Mouse (Mus musculus): ENCODE results near the gene Fras1. TPM values are rescaled to one million over a fixed set of nuclear protein-coding genes. Genes with fewer than 3 reads are reported as not detected.

Fras1 gene
- polyA plus RNA-seq, 1 experiment from 2014 or later = 7.1 TPM

GRCm38 (mm10) chr5:96412754-96413394 lies 39.1 kb downstream of the Fras1 start:
- Histone ChIP-seq H3K9me3 (no peaks in the 10 kb centered on the region), H3K27me3 (no peaks in the 10 kb centered on the region), H3K27ac (replicated peaks) (no peak overlapping the region), H3K9ac (no peak overlapping the region), H3K4me2 (no peak overlapping the region), H3K4me3 (no peak overlapping the region), H3K4me1 (replicated peaks) (no peaks in the 10 kb centered on the region), H3K36me3 (no peaks in the 10 kb centered on the region)
- no peak for ATAC-seq (ENCODE audit: low FRiP score, low read depth)
- 83% methylated on average over 11 of the region's 11 CpGs for WGBS

DNA sequence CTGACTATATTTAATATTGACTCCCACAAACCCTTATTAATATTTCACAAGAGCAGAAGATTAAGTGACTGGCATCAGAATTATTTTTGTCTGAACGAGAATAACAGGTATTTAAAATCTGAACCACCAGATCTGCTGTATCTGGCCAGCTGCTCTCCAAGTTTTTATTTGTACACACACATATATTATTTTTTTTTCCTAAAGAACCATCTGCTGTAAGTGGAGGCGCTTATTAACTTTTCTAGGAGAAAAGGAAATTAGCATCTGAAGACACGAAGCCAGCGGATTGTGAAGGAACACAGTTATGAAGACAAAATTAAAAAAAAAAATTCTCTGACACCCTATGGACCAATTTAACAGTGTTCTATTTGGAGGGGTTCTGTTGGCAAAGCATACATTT lies 43.4 kb downstream of the Fras1 start:
- Histone ChIP-seq H3K4me2 (no peak overlapping the region), H3K4me1 (replicated peaks) (no peaks in the 10 kb centered on the region), H3K9ac (no peak overlapping the region), H3K4me3 (no peak overlapping the region), H3K27me3 (no peaks in the 10 kb centered on the region), H3K27ac (replicated peaks) (no peak overlapping the region), H3K36me3 (no peaks in the 10 kb centered on the region), H3K9me3 (no peaks in the 10 kb centered on the region)
- no peak for ATAC-seq (ENCODE audit: low FRiP score, low read depth)
- WGBS = 76% methylated on average over 4 of the region's 4 CpGs

DNA sequence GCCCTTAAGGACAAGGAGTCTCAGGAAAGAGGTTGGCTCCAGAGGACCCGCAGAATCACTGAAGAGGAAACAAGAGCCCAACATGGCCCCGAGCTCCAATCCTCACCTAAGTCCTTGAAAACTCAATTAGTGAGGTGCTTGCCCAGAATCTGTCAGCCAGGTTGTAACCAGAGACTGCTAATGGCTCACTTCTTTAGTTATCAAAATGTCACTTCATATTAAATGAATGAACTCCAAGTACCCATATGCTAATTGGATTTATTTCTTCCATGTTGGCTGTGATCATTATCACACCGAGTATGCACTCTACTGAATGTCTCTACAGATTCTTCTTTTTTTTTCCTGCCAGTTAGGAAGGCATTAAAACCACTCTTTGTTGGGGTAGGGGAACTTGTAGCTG lies 47.8 kb downstream of the Fras1 start:
- Histone ChIP-seq H3K27ac (replicated peaks) (no peak overlapping the region), H3K9ac (no peak overlapping the region)
- no peak for ATAC-seq (ENCODE audit: low FRiP score, low read depth)

GRCm38 (mm10) chr5:96422716-96423115 lies 49.0 kb downstream of the Fras1 start:
- no peaks in the 10 kb centered on the region for H3K27me3 ChIP-seq
- ATAC-seq (ENCODE audit: low FRiP score, low read depth) = no peak
- no peak overlapping the region for H3K9ac ChIP-seq
- H3K4me3 ChIP-seq = no peak overlapping the region
- no peak overlapping the region for H3K4me2 ChIP-seq
- WGBS = 89% methylated on average over 5 of the region's 5 CpGs
- no peaks in the 10 kb centered on the region for H3K36me3 ChIP-seq
- H3K9me3 ChIP-seq = no peaks in the 10 kb centered on the region
- no peak overlapping the region for H3K27ac ChIP-seq (replicated peaks)
- no peaks in the 10 kb centered on the region for H3K4me1 ChIP-seq (replicated peaks)

More for the DNA sequence above, 47.8 kb downstream of the Fras1 start:
- Histone ChIP-seq H3K36me3 (no peaks in the 10 kb centered on the region), H3K27me3 (no peaks in the 10 kb centered on the region), H3K9me3 (no peaks in the 10 kb centered on the region), H3K4me3 (no peak overlapping the region), H3K4me2 (no peak overlapping the region), H3K4me1 (replicated peaks) (no peaks in the 10 kb centered on the region)
- WGBS = 69% methylated on average over 3 of the region's 3 CpGs

DNA sequence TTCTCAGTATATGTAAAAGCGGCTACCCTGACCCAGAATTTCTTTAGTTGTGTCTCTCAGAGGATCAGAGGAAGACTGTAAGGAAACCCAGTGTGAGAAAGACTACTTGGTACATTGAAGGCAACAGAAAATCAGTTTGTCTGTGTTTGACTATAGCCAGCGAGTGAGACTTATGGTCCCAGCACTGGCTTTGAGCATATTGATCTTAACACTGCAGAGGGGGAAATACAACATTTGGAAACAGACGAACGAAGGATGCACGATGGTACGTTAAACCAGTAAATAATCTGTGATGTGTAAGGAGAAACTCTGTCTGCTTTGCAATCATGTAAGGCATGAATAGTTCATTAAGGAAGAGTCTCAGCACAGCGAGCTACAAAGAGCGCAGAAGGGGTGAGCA lies 51.6 kb downstream of the Fras1 start:
- H3K9me3 ChIP-seq = no peaks in the 10 kb centered on the region
- H3K27me3 ChIP-seq = no peaks in the 10 kb centered on the region
- H3K9ac ChIP-seq = no peak overlapping the region
- no peaks in the 10 kb centered on the region for H3K4me1 ChIP-seq (replicated peaks)
- H3K27ac ChIP-seq (replicated peaks) = no peak overlapping the region
- no peaks in the 10 kb centered on the region for H3K36me3 ChIP-seq
- no peak for ATAC-seq (ENCODE audit: low FRiP score, low read depth)
- WGBS = 93% methylated on average over 8 of the region's 8 CpGs
- H3K4me2 ChIP-seq = no peak overlapping the region
- no peak overlapping the region for H3K4me3 ChIP-seq

- no peak overlapping the region for H3K27ac ChIP-seq (replicated peaks)
- no peak overlapping the region for H3K4me3 ChIP-seq
- no peak overlapping the region for H3K4me2 ChIP-seq
- H3K27me3 ChIP-seq = no peaks in the 10 kb centered on the region
- ATAC-seq (ENCODE audit: low FRiP score, low read depth) = no peak
- 0 out of 2 replicates have a peak, but pooled peaks cover 3% of the 10 kb centered on the region for H3K4me1 ChIP-seq (replicated peaks)
- 80% methylated on average over 13 of the region's 13 CpGs for WGBS
- H3K36me3 ChIP-seq = no peaks in the 10 kb centered on the region
- no peak overlapping the region for H3K9ac ChIP-seq
- H3K9me3 ChIP-seq = no peaks in the 10 kb centered on the region
Observed at GRCm38 (mm10) chr5:96429532-96430141, 55.9 kb downstream of the Fras1 start.

DNA sequence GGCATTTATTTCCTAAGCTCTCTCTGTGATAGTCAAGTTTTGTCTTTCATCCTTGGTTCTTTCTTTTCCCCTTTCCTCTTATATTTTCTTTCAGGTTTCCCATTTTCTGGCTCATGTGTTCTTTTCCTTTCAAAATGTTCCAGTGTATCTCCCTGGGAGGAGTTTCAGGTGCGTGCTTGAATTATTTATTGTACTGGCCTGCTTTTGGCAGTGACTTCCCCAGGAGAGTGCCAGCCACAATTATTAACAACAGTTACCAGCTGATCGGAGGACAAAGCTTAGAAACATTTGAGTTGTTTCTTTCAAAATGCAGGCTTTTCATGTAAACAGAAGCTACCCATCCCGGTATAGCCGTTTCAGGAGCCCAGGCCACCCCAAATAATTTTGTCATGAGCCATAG lies 64.1 kb downstream of the Fras1 start:
- Histone ChIP-seq H3K27me3 (no peaks in the 10 kb centered on the region), H3K9ac (no peak overlapping the region), H3K36me3 (no peaks in the 10 kb centered on the region), H3K27ac (replicated peaks) (no peak overlapping the region), H3K4me1 (replicated peaks) (0 out of 2 replicates have a peak, but pooled peaks cover 3% of the 10 kb centered on the region), H3K4me2 (no peak overlapping the region), H3K9me3 (no peaks in the 10 kb centered on the region), H3K4me3 (no peak overlapping the region)
- no peak for ATAC-seq (ENCODE audit: low FRiP score, low read depth)
- WGBS = 79% methylated on average over 4 of the region's 4 CpGs

DNA sequence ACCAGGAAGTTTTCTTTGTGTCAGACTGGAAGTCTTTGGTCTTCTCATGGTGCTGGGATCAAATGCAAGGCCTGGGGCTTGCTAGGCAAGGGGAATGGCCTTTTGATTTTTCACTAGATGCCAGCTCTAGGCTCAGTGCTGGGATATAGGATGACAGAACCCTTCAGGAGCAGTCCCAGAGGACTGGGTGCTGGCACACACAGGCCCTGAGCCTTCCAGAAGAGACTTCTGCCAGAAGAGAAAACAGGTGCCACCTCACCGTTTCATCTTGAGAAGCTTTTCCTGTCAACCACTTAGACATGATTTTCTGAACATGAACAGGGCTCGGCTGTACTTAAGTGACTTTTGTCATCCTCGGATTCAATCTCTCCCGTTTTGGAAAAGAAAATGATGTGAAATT lies 66.1 kb downstream of the Fras1 start:
- H3K4me3 ChIP-seq = no peak overlapping the region
- H3K27me3 ChIP-seq = no peaks in the 10 kb centered on the region
- no peak overlapping the region for H3K27ac ChIP-seq (replicated peaks)
- H3K9ac ChIP-seq = no peak overlapping the region
- H3K4me1 ChIP-seq (replicated peaks) = no peaks in the 10 kb centered on the region
- no peaks in the 10 kb centered on the region for H3K36me3 ChIP-seq
- 88% methylated on average over 4 of the region's 4 CpGs for whole genome bisulfite sequencing
- no peak for ATAC-seq (ENCODE audit: low FRiP score, low read depth)
- no peaks in the 10 kb centered on the region for H3K9me3 ChIP-seq
- no peak overlapping the region for H3K4me2 ChIP-seq

DNA sequence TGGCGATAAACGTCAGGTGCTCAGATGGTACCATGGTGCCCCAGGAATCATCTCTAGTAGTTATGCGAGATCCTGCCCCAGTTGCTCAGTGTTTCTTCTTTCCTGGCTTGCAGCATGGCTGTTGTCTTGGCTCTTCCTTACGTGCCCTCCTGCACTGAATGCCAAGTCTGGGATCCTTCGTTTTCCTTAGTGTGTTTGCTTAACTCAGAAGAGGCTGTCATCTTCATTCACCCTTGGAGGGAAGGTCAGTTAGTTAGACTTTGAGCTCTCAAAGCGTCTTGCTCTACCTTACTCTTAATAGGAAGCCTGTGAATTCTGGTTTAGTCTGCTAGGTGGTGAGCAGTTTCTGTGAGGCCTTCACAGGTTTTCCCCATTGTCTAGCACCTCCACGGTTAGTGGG lies 73.7 kb downstream of the Fras1 start:
- H3K4me2 ChIP-seq = no peak overlapping the region
- 91% methylated on average over 7 of the region's 7 CpGs for WGBS
- H3K27ac ChIP-seq (replicated peaks) = no peak overlapping the region
- H3K9me3 ChIP-seq = no peaks in the 10 kb centered on the region
- no peak for ATAC-seq (ENCODE audit: low FRiP score, low read depth)
- no peaks in the 10 kb centered on the region for H3K27me3 ChIP-seq
- H3K4me3 ChIP-seq = no peak overlapping the region
- H3K36me3 ChIP-seq = no peaks in the 10 kb centered on the region
- H3K9ac ChIP-seq = no peak overlapping the region
- H3K4me1 ChIP-seq (replicated peaks) = no peaks in the 10 kb centered on the region

- H3K4me2 ChIP-seq = no peak overlapping the region
Observed at GRCm38 (mm10) chr5:96452027-96452426, 78.3 kb downstream of the Fras1 start.

DNA sequence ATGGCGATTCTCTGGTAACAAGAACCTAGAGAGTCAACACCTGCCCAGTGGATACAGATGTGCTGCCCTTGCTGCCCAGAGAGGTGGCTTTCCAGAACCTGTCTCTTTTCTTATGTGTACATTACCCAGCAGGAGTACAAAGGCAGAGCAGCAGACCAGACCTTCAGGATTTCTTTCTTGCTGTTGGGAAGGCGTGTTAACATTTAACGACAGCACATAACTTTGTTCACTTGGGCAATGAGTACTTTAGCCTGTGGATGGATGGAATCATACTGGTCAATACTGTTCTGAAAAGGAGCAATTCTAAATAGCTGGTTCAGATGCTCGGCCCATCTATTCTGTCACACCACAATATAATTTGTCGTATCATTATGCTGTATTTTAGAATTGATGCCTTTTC lies 79.6 kb downstream of the Fras1 start:
- Histone ChIP-seq H3K27ac (replicated peaks) (no peak overlapping the region), H3K27me3 (no peaks in the 10 kb centered on the region), H3K9me3 (no peaks in the 10 kb centered on the region), H3K4me3 (no peak overlapping the region), H3K4me1 (replicated peaks) (no peaks in the 10 kb centered on the region), H3K36me3 (no peaks in the 10 kb centered on the region), H3K9ac (no peak overlapping the region), H3K4me2 (no peak overlapping the region)
- 95% methylated on average over 5 of the region's 5 CpGs for WGBS
- ATAC-seq (ENCODE audit: low FRiP score, low read depth) = no peak

More at GRCm38 (mm10) chr5:96452027-96452426, 78.3 kb downstream of the Fras1 start:
- no peaks in the 10 kb centered on the region for H3K36me3 ChIP-seq
- H3K9me3 ChIP-seq = no peaks in the 10 kb centered on the region
- WGBS = 74% methylated on average over 1 of the region's 1 CpGs
- no peaks in the 10 kb centered on the region for H3K27me3 ChIP-seq
- H3K4me3 ChIP-seq = no peak overlapping the region
- H3K27ac ChIP-seq (replicated peaks) = no peak overlapping the region
- no peaks in the 10 kb centered on the region for H3K4me1 ChIP-seq (replicated peaks)
- H3K9ac ChIP-seq = no peak overlapping the region
- ATAC-seq (ENCODE audit: low FRiP score, low read depth) = no peak

DNA sequence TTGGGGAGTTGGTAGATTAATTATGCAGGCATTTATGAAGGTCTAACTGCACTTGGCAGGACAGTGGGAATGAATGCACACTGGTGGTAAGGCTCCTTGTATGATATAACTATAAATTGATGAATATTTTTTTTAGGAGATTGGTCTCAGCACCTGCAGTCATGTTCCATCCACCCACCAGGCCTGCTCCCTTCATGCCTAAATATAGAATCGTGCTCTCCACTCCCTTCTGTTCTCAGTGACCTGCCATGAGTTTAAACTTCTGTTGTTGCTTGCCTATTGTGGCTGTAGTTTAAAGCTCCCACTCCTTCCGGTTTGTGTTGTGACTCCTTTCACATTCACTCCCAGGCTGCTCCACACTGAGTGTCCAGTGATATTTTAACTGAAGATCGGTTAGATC lies 80.7 kb downstream of the Fras1 start:
- no peaks in the 10 kb centered on the region for H3K9me3 ChIP-seq
- no peaks in the 10 kb centered on the region for H3K4me1 ChIP-seq (replicated peaks)
- H3K4me2 ChIP-seq = no peak overlapping the region
- no peak overlapping the region for H3K9ac ChIP-seq
- H3K36me3 ChIP-seq = no peaks in the 10 kb centered on the region
- no peak overlapping the region for H3K4me3 ChIP-seq
- H3K27me3 ChIP-seq = no peaks in the 10 kb centered on the region
- 89% methylated on average over 3 of the region's 3 CpGs for WGBS
- ATAC-seq (ENCODE audit: low FRiP score, low read depth) = no peak
- no peak overlapping the region for H3K27ac ChIP-seq (replicated peaks)

DNA sequence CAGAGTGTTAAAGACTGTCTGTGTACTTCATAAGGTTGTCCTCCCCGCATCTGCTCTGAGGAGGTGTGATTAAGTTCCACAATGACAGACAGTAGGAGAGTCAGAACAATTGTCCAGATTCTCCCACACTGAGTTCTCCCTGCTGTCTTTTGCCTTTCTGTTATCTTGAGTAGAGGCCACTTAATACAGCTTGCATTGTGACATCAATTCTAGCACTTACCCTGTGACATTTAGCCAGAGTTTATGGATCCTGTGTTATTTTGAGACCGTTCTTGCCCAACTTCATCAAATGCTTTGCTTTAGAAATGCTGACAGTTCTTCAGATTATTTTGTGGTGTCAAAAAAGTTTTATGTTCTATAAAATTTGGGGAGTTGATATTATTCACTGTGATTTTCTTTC lies 81.5 kb downstream of the Fras1 start:
- Histone ChIP-seq H3K4me2 (no peak overlapping the region), H3K4me3 (no peak overlapping the region), H3K36me3 (no peaks in the 10 kb centered on the region), H3K9me3 (no peaks in the 10 kb centered on the region), H3K27me3 (no peaks in the 10 kb centered on the region), H3K27ac (replicated peaks) (no peak overlapping the region), H3K4me1 (replicated peaks) (no peaks in the 10 kb centered on the region), H3K9ac (no peak overlapping the region)
- ATAC-seq (ENCODE audit: low FRiP score, low read depth) = no peak
- WGBS = 88% methylated on average over 2 of the region's 2 CpGs

All from hindbrain, embryonic 15.5 days (tissue).